Mouse (Mus musculus) effector memory CD4-positive, alpha-beta T cell, adult 5 months (primary cell): ENCODE data around the gene Pdgfd. TPM values are rescaled to one million over a fixed set of nuclear protein-coding genes. Genes with fewer than 3 reads are reported as not detected.

ENCODE experiments used
- polyA plus RNA-seq: library from polyadenylated mRNA; unstranded; fragments of 100-300 nt; shearing (Covaris generic); gene quantifications from one replicate; pipeline ENCODE4 v1.2.1, GENCODE M21; 2017

Pdgfd gene
- polyA plus RNA-seq = not detected

GRCm38 (mm10) chr9:6168391-6169037, at the start of gene Pdgfd:
TSS of gene Pdgfd (plus strand) at chr9:6168584.

GRCm38 (mm10) chr9:6269796-6270280, 101.5 kb downstream of the Pdgfd start, which contains the start of gene Ddi1:
TSS of gene Ddi1 (minus strand) at chr9:6269846.

Other genes with a start within 250 kb of the Pdgfd start
- gene Ddi1, start 101.3 kb downstream of the Pdgfd start, polyA plus RNA-seq = not detected